8 mouse cellular contexts compared by ENCODE assay signal in the genomic region with DNA sequence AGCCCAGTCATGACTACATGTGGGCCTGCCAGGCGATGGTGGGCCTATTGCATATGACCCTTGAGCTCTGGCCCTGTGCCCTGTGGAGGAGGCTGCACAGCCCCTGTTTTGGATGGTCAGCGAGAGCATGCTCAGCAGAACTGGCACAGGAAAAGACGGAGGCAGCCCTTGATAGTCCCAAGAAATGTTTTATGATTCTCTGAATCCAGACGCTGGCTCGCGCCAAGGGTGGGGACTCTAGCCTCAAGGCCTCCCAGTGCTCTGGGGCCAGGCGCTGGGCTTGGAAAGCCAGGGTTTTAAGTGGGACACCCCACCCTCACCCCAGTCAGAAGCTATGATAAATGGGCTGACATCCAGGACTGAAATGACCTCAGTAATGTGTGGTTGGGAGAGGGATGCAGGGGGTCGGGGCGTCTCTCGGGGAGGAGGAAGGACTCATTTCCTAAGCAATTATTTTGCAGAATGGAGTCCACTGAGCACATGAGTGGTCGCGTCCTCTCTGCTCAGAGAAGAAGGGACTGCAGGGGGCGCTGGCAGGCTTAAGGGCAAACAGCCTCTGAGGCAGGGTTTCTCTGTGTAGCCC. TPM values are rescaled to one million over a fixed set of nuclear protein-coding genes. Genes with fewer than 3 reads are reported as not detected.
A peak's percentile ranks its signal among the peaks of the same experiment; 100 is the strongest.
DNase-seq lines count a peak whose midpoint lies in the region; ATAC-seq and TF ChIP-seq lines count a peak whose summit lies in the region.

No protein-coding gene starts in this region.

- no peak for TF ChIP-seq POLR2A in kidney, adult 2 months (IDR thresholded peaks at IDR 0.05; ENCODE audit: low read depth, low read length)

- no peaks in the 10 kb centered on the region for H3K9me3 ChIP-seq in hindbrain, embryonic 10.5 days
- no peaks in the 10 kb centered on the region for H3K9me3 ChIP-seq in hindbrain, embryonic 11.5 days (ENCODE audit: control insufficient read depth, low read length)
- no peaks in the 10 kb centered on the region for H3K9me3 ChIP-seq in lung, embryonic 14.5 days (ENCODE audit: low read depth, low read length)

- H3K4me3 ChIP-seq in hindbrain, embryonic 10.5 days = no peak overlapping the region
- no peak overlapping the region for H3K4me3 ChIP-seq in hindbrain, embryonic 11.5 days (ENCODE audit: low read depth, low read length)
- no peak overlapping the region for H3K4me3 ChIP-seq in kidney, adult 2 months (ENCODE audit: insufficient read depth, low read depth, low read length)
- H3K4me3 ChIP-seq in lung, embryonic 14.5 days (ENCODE audit: low read depth, low read length) = no peak overlapping the region

- no peak overlapping the region for H3K9ac ChIP-seq in hindbrain, embryonic 11.5 days (ENCODE audit: low read depth, low read length)
- H3K9ac ChIP-seq in lung, embryonic 14.5 days = no peak overlapping the region

- 87% methylated on average over 13 of the region's 13 CpGs for WGBS in hindbrain, embryonic 10.5 days
- 81% methylated on average over 13 of the region's 13 CpGs for WGBS in hindbrain, embryonic 11.5 days
- 38% methylated on average over 13 of the region's 13 CpGs for WGBS in kidney, adult 2 months
- WGBS in lung, embryonic 14.5 days = 52% methylated on average over 13 of the region's 13 CpGs

- H3K36me3 ChIP-seq in hindbrain, embryonic 10.5 days = no peaks in the 10 kb centered on the region
- H3K36me3 ChIP-seq in hindbrain, embryonic 11.5 days (ENCODE audit: control insufficient read depth, insufficient read depth, low read length) = no peaks in the 10 kb centered on the region
- no peaks in the 10 kb centered on the region for H3K36me3 ChIP-seq in kidney, adult 2 months (ENCODE audit: control insufficient read depth, insufficient read depth, low read length)
- no peaks in the 10 kb centered on the region for H3K36me3 ChIP-seq in lung, embryonic 14.5 days (ENCODE audit: insufficient read depth)

- ATAC-seq in hindbrain, embryonic 11.5 days (ENCODE audit: low FRiP score) = no peak
- peak; percentile 16; the same call in 1 of the 2 replicates for ATAC-seq in lung, embryonic 14.5 days (ENCODE audit: insufficient read depth)

- H3K27ac ChIP-seq in hindbrain, embryonic 10.5 days = peak overlapping the region; percentile 37; the same call in 1 of the 2 replicates
- H3K27ac ChIP-seq in hindbrain, embryonic 11.5 days (ENCODE audit: low read depth, low read length) = no peak overlapping the region
- no peak overlapping the region for H3K27ac ChIP-seq in kidney, adult 2 months (ENCODE audit: insufficient read depth, low read depth, low read length)
- peak overlapping the region; percentile 60; the same call in 1 of the 2 replicates for H3K27ac ChIP-seq in lung, embryonic 14.5 days (ENCODE audit: low read depth)

- TF ChIP-seq CTCF in kidney, adult 2 months (conservative IDR thresholded peaks at IDR 0.05; ENCODE audit: insufficient read depth, insufficient read length, low read depth, low read length) = peak; percentile 26; the same call in 1 of the 2 replicates
- no peak; the same call in 1 of the 2 replicates for TF ChIP-seq CTCF in lung, embryonic 14.5 days (IDR thresholded peaks at IDR 0.05; ENCODE audit: low read depth)

- no peaks in the 10 kb centered on the region for H3K27me3 ChIP-seq in hindbrain, embryonic 10.5 days (ENCODE audit: insufficient read depth, poor library complexity, severe bottlenecking)
- H3K27me3 ChIP-seq in hindbrain, embryonic 11.5 days (ENCODE audit: control insufficient read depth, insufficient read depth, low read length) = no peaks in the 10 kb centered on the region
- H3K27me3 ChIP-seq in kidney, adult 2 months (replicated peaks; ENCODE audit: control insufficient read depth, insufficient read depth, low read length) = no peaks in the 10 kb centered on the region
- no peaks in the 10 kb centered on the region for H3K27me3 ChIP-seq in lung, embryonic 14.5 days (ENCODE audit: insufficient read depth, low read length)

- H3K4me2 ChIP-seq in hindbrain, embryonic 11.5 days (replicated peaks; ENCODE audit: low read depth, low read length) = no peak overlapping the region
- peak overlapping the region; percentile 8; the same call in 1 of the 2 replicates for H3K4me2 ChIP-seq in lung, embryonic 14.5 days

- DNase-seq in hindbrain, embryonic 10.5 days (ENCODE audit: low spot score) = no peak
- DNase-seq in hindbrain, embryonic 11.5 days (ENCODE audit: low spot score) = no peak
- DNase-seq in fibroblast of lung, adult 2 months (ENCODE audit: low read depth) = peak; percentile 44
- DNase-seq in kidney, adult 2 months = peak; percentile 95
- peak; percentile 29 for DNase-seq in lung, embryonic 14.5 days
- no peak for DNase-seq in embryo, embryonic 10 days (ENCODE audit: low spot score)
- no peak for DNase-seq in cerebellum, postnatal 4 days (ENCODE audit: low spot score in 2 of 2)
- no peak for DNase-seq in left cerebral cortex, adult 18-20 months (ENCODE audit: low spot score in 2 of 2)

- peaks cover 82% of the 10 kb centered on the region for H3K4me1 ChIP-seq in hindbrain, embryonic 10.5 days (replicated peaks)
- peaks cover 13% of the 10 kb centered on the region for H3K4me1 ChIP-seq in hindbrain, embryonic 11.5 days (replicated peaks; ENCODE audit: control insufficient read depth, insufficient read depth, low read length)
- H3K4me1 ChIP-seq in kidney, adult 2 months (ENCODE audit: control insufficient read depth, insufficient read depth, low read length) = peaks cover 41% of the 10 kb centered on the region
- H3K4me1 ChIP-seq in lung, embryonic 14.5 days (ENCODE audit: insufficient read depth) = peaks cover 39% of the 10 kb centered on the region

RNA-seq across cellular contexts. Expression of gene Ece1, which starts 5.7 kb away (rescaled TPM):
- polyA plus RNA-seq in hindbrain, embryonic 10.5 days (2016; fragmentation: Nextera tagmentation; extraction: Ambion mirVana) = 33.7 and 37.6 TPM in 2 replicates
- 25.1 and 29.2 TPM in 2 replicates for polyA plus RNA-seq in hindbrain, embryonic 11.5 days (2014; fragmentation: Nextera tagmentation; extraction: Ambion mirVana)
- polyA plus RNA-seq in kidney, adult 2 months (2012; rRNA removed) = 30.7 and 33.7 TPM in 2 replicates
- 59.3 and 71.2 TPM in 2 replicates for polyA plus RNA-seq in lung, embryonic 14.5 days (2014; fragmentation: Nextera tagmentation; extraction: Ambion mirVana)
- total RNA-seq in left cerebral cortex, adult 18-20 months (2021) = 10 to 100 TPM; 82.0 to 87.9 TPM

Comparison
In these comparisons a context has a peak if more than half of its experiments do, and no peak if none do; other contexts are left out.
1. H3K27ac ChIP-seq: peak in hindbrain, embryonic 10.5 days (single experiment) and lung, embryonic 14.5 days (single experiment); none in hindbrain, embryonic 11.5 days (single experiment) and kidney, adult 2 months (single experiment).
2. DNase-seq: peak in fibroblast of lung, adult 2 months (single experiment), kidney, adult 2 months (single experiment) and lung, embryonic 14.5 days (single experiment); none in hindbrain, embryonic 10.5 days (single experiment), hindbrain, embryonic 11.5 days (single experiment), embryo, embryonic 10 days (single experiment), cerebellum, postnatal 4 days (0 of 2) and left cerebral cortex, adult 18-20 months (0 of 2).